Mouse (Mus musculus) MEL (cell line): ENCODE results near the gene Efemp1. TPM values are rescaled to one million over a fixed set of nuclear protein-coding genes. Genes with fewer than 3 reads are reported as not detected.

ENCODE experiments used
- DNase-seq: peaks from one replicate; pipeline ENCODE4 v3.0.0; 2011; ENCODE audit warnings: low read depth, low spot score
- H3K27ac ChIP-seq: 2 replicates; pipeline ENCODE4 v1.5.1; 2012; ENCODE audit warnings: low read depth, mild to moderate bottlenecking, control low read depth, low read length, moderate library complexity; ENCODE audit not compliant: control insufficient read depth
- H3K27me3 ChIP-seq, 2 experiments: fragments of 150-350 bp in 1 of 2; sonication (generic) in 1 of 2; 2 replicates each; pipeline ENCODE4 v1.6.1; 2012; ENCODE audit warnings: low read length in 2 of 2, mild to moderate bottlenecking in 2 of 2, improper control_type of control experiment in 1 of 2, moderate library complexity in 1 of 2; ENCODE audit not compliant: insufficient read depth in 2 of 2, control insufficient read depth in 1 of 2
- H3K36me3 ChIP-seq, 2 experiments: 2 replicates each; pipeline ENCODE4 v1.6.1; 2012 to 2014; ENCODE audit warnings: low read length in 2 of 2, improper control_type of control experiment in 1 of 2, inconsistent platforms in 1 of 2, mild to moderate bottlenecking in 1 of 2; ENCODE audit not compliant: insufficient read depth in 2 of 2, control insufficient read depth in 1 of 2
- H3K4me1 ChIP-seq, 2 experiments: fragments of 150-350 bp in 1 of 2; sonication (generic) in 1 of 2; 2 replicates each; pipeline ENCODE4 v1.6.1; 2012; ENCODE audit warnings: low read length in 2 of 2, improper control_type of control experiment in 1 of 2, mild to moderate bottlenecking in 1 of 2; ENCODE audit not compliant: insufficient read depth in 2 of 2, control insufficient read depth in 1 of 2
- H3K4me3 ChIP-seq, 2 experiments: fragments of 150-350 bp in 1 of 2; sonication (generic) in 1 of 2; 2 replicates each; pipeline ENCODE4 v1.5.1; 2012; ENCODE audit warnings: low read depth in 2 of 2, low read length in 2 of 2, mild to moderate bottlenecking in 2 of 2, moderate library complexity in 2 of 2, control low read depth in 1 of 2, improper control_type of control experiment in 1 of 2; ENCODE audit not compliant: control insufficient read depth in 1 of 2, insufficient read depth in 1 of 2
- H3K79me2 ChIP-seq: 2 replicates; pipeline ENCODE4 v1.6.1; 2012; ENCODE audit warnings: mild to moderate bottlenecking, low read length, moderate library complexity; ENCODE audit not compliant: control insufficient read depth, poor library complexity, insufficient read depth
- H3K9ac ChIP-seq: 2 replicates; pipeline ENCODE4 v1.6.1; 2012; ENCODE audit warnings: low read depth, mild to moderate bottlenecking, control low read depth, low read length, moderate library complexity; ENCODE audit not compliant: control insufficient read depth, poor library complexity, severe bottlenecking
- H3K9me3 ChIP-seq: fragments of 150-350 bp; sonication (generic); replicated peaks from 2 replicates; pipeline ENCODE4 v1.6.1; 2012; ENCODE audit warnings: mild to moderate bottlenecking, low read length, improper control_type of control experiment, moderate library complexity; ENCODE audit not compliant: insufficient read depth
- CHD2 ChIP-seq: IDR thresholded peaks from 2 replicates; pipeline ENCODE4 v1.6.1; 2011; ENCODE audit warnings: low read length, improper control_type of control experiment
- E2F4 ChIP-seq: IDR thresholded peaks from 2 replicates; pipeline ENCODE4 v1.6.1; 2011; ENCODE audit warnings: low read depth, low read length, improper control_type of control experiment, borderline replicate concordance
- ELF1 ChIP-seq: IDR thresholded peaks from 2 replicates; pipeline ENCODE4 v1.6.1; 2014; ENCODE audit warnings: low read depth, mild to moderate bottlenecking, inconsistent platforms, low read length, improper control_type of control experiment, moderate library complexity
- ETS1 ChIP-seq: IDR thresholded peaks from 2 replicates; pipeline ENCODE4 v1.6.1; 2012; ENCODE audit warnings: low read depth, mild to moderate bottlenecking, inconsistent platforms, low read length, improper control_type of control experiment, moderate library complexity
- GABPA ChIP-seq: IDR thresholded peaks from 2 replicates; pipeline ENCODE4 v1.6.1; 2012; ENCODE audit warnings: low read depth, mild to moderate bottlenecking, inconsistent platforms, low read length, improper control_type of control experiment, moderate library complexity
- GATA1 ChIP-seq: IDR thresholded peaks from 2 replicates; pipeline ENCODE4 v1.6.1; 2011; ENCODE audit warnings: low read depth, low read length, improper control_type of control experiment
- HCFC1 ChIP-seq: IDR thresholded peaks from 2 replicates; pipeline ENCODE4 v1.6.1; 2012; ENCODE audit warnings: low read depth, mild to moderate bottlenecking, inconsistent platforms, low read length, improper control_type of control experiment, moderate library complexity
- MAFK ChIP-seq: IDR thresholded peaks from 2 replicates; pipeline ENCODE4 v1.6.1; 2011; ENCODE audit warnings: low read depth, mild to moderate bottlenecking, low read length, improper control_type of control experiment, borderline replicate concordance
- MAX ChIP-seq: IDR thresholded peaks from 2 replicates; pipeline ENCODE4 v1.6.1; 2011; ENCODE audit warnings: low read length, improper control_type of control experiment
- MEF2A ChIP-seq: IDR thresholded peaks from 2 replicates; pipeline ENCODE4 v1.6.1; 2014; ENCODE audit warnings: low read depth, mild to moderate bottlenecking, inconsistent platforms, low read length, improper control_type of control experiment; ENCODE audit not compliant: poor library complexity, insufficient replicate concordance, severe bottlenecking; ENCODE audit errors: extremely low read depth
- MYB ChIP-seq: IDR thresholded peaks from 2 replicates; pipeline ENCODE4 v1.6.1; 2011; ENCODE audit warnings: mild to moderate bottlenecking, low read depth, low read length, improper control_type of control experiment
- RCOR1 ChIP-seq: IDR thresholded peaks from 2 replicates; pipeline ENCODE4 v1.6.1; 2012; ENCODE audit warnings: low read depth, mild to moderate bottlenecking, inconsistent platforms, low read length, improper control_type of control experiment
- SMC3 ChIP-seq: IDR thresholded peaks from 2 replicates; pipeline ENCODE4 v1.6.1; 2011; ENCODE audit warnings: low read depth, low read length, improper control_type of control experiment
- TCF12 ChIP-seq: IDR thresholded peaks from 2 replicates; pipeline ENCODE4 v1.6.1; 2014; ENCODE audit warnings: low read depth, mild to moderate bottlenecking, inconsistent platforms, low read length, improper control_type of control experiment, moderate library complexity
- ZMIZ1 ChIP-seq: IDR thresholded peaks from 2 replicates; pipeline ENCODE4 v1.6.1; 2012; ENCODE audit warnings: low read depth, mild to moderate bottlenecking, inconsistent platforms, low read length, improper control_type of control experiment, moderate library complexity
- ZNF384 ChIP-seq: IDR thresholded peaks from 2 replicates; pipeline ENCODE4 v1.6.1; 2012; ENCODE audit warnings: low read depth, mild to moderate bottlenecking, inconsistent platforms, low read length, improper control_type of control experiment
- polyA plus RNA-seq, 2 experiments: library from polyadenylated mRNA; stranded (reverse) in 1 of 2; unstranded in 1 of 2; fragments of >175 nt in 1 of 2; fragments of >200 nt in 1 of 2; gene quantifications; 2 replicates each; pipeline versions ENCODE4 v1.2.1 to v1.2.4; 2012; ENCODE audit warnings: low replicate concordance in 2 of 2, low read depth in 1 of 2; ENCODE audit not compliant: insufficient read length in 2 of 2, insufficient read depth in 1 of 2, missing spikeins in 1 of 2
- total RNA-seq: library from RNA; depleted of rRNA; stranded (reverse); fragments of 300-350 nt; gene quantifications from 2 replicates; pipeline ENCODE4 v1.2.3, GENCODE M21; 2012

The Efemp1 gene
- total and polyA plus RNA-seq, 3 experiments = not detected

DNA sequence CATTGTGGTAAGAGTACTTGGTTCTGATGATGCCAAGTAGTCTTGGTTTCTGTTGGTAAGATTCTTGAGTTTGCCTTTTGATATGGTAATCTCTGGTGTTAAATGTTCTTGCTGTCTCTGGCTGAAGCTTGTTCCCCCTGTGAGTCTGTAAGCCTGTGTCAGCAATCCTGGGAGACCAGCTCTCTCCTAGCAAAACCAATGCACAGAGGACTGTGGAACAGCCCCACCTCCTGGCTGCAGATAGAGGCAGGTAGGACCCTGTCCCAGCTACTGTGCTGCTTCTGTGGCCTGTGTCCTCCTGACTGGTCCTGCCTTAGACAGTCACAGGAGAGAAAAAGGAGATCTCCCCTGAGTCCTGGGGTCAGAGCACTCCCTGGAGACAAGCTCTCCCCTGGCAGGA, 81.4 kb downstream of the Efemp1 start (continued):
- TF ChIP-seq SMC3 = no peak

GRCm38 (mm10) chr11:28939651-28940050, 86.6 kb downstream of the Efemp1 start:
- Histone ChIP-seq H3K4me1 (no peaks in the 10 kb centered on the region), H3K27me3 (no peaks in the 10 kb centered on the region; a peak in 1 of 4 replicates), H3K36me3 (no peaks in the 10 kb centered on the region), H3K4me3 (no peak overlapping the region), H3K9ac (no peak overlapping the region), H3K9me3 (no peaks in the 10 kb centered on the region), H3K27ac (no peak overlapping the region), H3K79me2 (no peaks in the 10 kb centered on the region)
- DNase-seq = no peak
- TF ChIP-seq ETS1 = no peak

DNA sequence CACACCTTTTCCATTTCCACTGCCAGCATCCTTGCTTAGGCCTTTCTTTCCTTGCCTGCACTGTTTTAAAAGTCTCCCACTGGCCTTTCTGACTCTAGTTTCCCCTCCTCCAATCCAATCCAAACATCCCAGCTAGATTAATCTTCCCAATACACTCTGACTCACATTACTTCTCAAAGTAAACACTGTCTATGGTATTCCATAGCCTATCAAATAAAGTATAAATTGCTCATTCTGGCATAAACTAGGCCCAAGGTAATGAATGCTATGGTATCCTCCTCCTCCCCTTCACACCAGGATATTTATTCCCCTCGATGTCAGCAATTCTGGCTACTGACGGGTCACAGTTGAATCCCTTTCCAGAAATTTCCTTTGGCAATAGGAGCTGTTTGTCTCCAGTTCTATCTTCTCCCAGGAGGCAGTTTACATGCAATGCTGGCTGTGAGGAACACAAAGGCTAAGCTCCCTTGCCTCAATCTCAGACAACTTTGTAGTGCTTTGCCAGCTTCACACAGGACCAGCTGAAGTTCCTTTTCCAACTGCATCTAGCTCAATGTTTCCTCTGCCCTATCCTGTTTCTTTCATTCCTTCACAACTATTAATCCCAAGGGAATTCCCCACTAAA, 98.7 kb downstream of the Efemp1 start:
- Histone ChIP-seq H3K27me3 (no peaks in the 10 kb centered on the region), H3K27ac (no peak overlapping the region), H3K79me2 (no peaks in the 10 kb centered on the region), H3K4me1 (no peaks in the 10 kb centered on the region), H3K36me3 (no peaks in the 10 kb centered on the region), H3K9me3 (no peaks in the 10 kb centered on the region), H3K4me3 (no peak overlapping the region), H3K9ac (no peak overlapping the region)
- DNase-seq = no peak
- no peak for TF ChIP-seq MAX
- TF ChIP-seq ELF1 = no peak
- TF ChIP-seq MEF2A = no peak
- no peak for TF ChIP-seq MYB
- no peak for TF ChIP-seq ZNF384
- no peak for TF ChIP-seq HCFC1
- no peak for TF ChIP-seq MAFK

DNA sequence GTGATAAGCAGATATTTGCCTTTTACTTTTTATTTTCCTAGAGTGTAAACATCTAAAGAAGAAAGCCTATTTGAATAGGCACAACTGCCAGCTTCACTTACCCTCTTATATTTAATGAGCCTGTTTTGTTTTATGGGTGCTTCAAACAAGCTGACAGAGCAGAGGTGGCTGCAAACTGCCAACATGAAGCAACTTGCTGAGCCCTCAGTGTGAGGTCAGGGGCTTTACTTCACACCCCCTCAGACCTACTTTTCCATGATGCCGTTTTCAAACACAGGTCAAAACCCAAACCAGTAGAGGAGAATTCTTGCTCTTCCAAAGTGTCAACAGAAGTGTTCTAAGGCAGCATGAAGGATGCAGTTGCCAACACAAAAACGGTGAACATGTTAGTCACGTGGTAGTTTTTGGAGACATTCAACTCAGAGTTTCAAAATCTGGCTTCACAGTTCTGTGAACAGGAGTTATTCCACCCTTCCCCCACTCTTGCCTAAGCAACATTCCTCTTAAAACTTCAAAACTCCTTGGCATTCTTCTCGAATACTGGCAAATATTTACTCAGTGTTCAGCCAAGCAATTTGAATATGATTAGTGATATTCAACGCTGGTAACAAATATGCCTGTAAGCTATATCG, 101.8 kb downstream of the Efemp1 start:
- no peak overlapping the region for H3K27ac ChIP-seq
- no peaks in the 10 kb centered on the region for H3K27me3 ChIP-seq
- DNase-seq = no peak
- no peak for TF ChIP-seq CHD2
- no peak for TF ChIP-seq TCF12
- no peak for TF ChIP-seq HCFC1
- TF ChIP-seq MAFK = no peak
- no peak for TF ChIP-seq GABPA
- no peak for TF ChIP-seq ZMIZ1
- no peak for TF ChIP-seq ZNF384
- TF ChIP-seq RCOR1 = no peak
- TF ChIP-seq GATA1 = no peak
- TF ChIP-seq E2F4 = no peak
- TF ChIP-seq ELF1 = no peak
- no peaks in the 10 kb centered on the region for H3K36me3 ChIP-seq
- no peak overlapping the region for H3K4me3 ChIP-seq
- no peaks in the 10 kb centered on the region for H3K79me2 ChIP-seq
- H3K4me1 ChIP-seq = no peaks in the 10 kb centered on the region
- H3K9ac ChIP-seq = no peak overlapping the region
- H3K9me3 ChIP-seq = no peaks in the 10 kb centered on the region
